Mouse (Mus musculus) heart, postnatal 0 days (tissue): Measurements from ENCODE around the gene Hipk2.

ENCODE experiments used
- CTCF ChIP-seq: IDR thresholded peaks from 2 replicates; pipeline ENCODE4 v1.5.1; 2016; ENCODE audit warnings: antibody characterized with exemption, control low read depth, low read depth
- EP300 ChIP-seq: IDR thresholded peaks from 2 replicates; pipeline ENCODE4 v1.6.1; 2016; ENCODE audit warnings: antibody characterized with exemption, low read depth

- TF ChIP-seq CTCF, result no peak
- no peak for TF ChIP-seq EP300
Measured at GRCm38 (mm10) chr6:38718625-38719024, 157.3 kb downstream of the Hipk2 start.
